Mouse (Mus musculus) MEL (cell line): ENCODE data around the gene Tmed10. TPM values are rescaled to one million over a fixed set of nuclear protein-coding genes. Genes with fewer than 3 reads are reported as not detected.

Experiments
- DNase-seq: peaks from one replicate; pipeline ENCODE4 v3.0.0; 2011; ENCODE audit warnings: low read depth, low spot score
- H3K27ac ChIP-seq: 2 replicates; pipeline ENCODE4 v1.5.1; 2012; ENCODE audit warnings: low read depth, mild to moderate bottlenecking, control low read depth, low read length, moderate library complexity; ENCODE audit not compliant: control insufficient read depth
- H3K27me3 ChIP-seq, 2 experiments: fragments of 150-350 bp in 1 of 2; sonication (generic) in 1 of 2; 2 replicates each; pipeline ENCODE4 v1.6.1; 2012; ENCODE audit warnings: low read length in 2 of 2, mild to moderate bottlenecking in 2 of 2, improper control_type of control experiment in 1 of 2, moderate library complexity in 1 of 2; ENCODE audit not compliant: insufficient read depth in 2 of 2, control insufficient read depth in 1 of 2
- H3K36me3 ChIP-seq, 2 experiments: 2 replicates each; pipeline ENCODE4 v1.6.1; 2012 to 2014; ENCODE audit warnings: low read length in 2 of 2, improper control_type of control experiment in 1 of 2, inconsistent platforms in 1 of 2, mild to moderate bottlenecking in 1 of 2; ENCODE audit not compliant: insufficient read depth in 2 of 2, control insufficient read depth in 1 of 2
- H3K4me1 ChIP-seq, 2 experiments: fragments of 150-350 bp in 1 of 2; sonication (generic) in 1 of 2; 2 replicates each; pipeline ENCODE4 v1.6.1; 2012; ENCODE audit warnings: low read length in 2 of 2, improper control_type of control experiment in 1 of 2, mild to moderate bottlenecking in 1 of 2; ENCODE audit not compliant: insufficient read depth in 2 of 2, control insufficient read depth in 1 of 2
- H3K4me3 ChIP-seq, 2 experiments: fragments of 150-350 bp in 1 of 2; sonication (generic) in 1 of 2; 2 replicates each; pipeline ENCODE4 v1.5.1; 2012; ENCODE audit warnings: low read depth in 2 of 2, low read length in 2 of 2, mild to moderate bottlenecking in 2 of 2, moderate library complexity in 2 of 2, control low read depth in 1 of 2, improper control_type of control experiment in 1 of 2; ENCODE audit not compliant: control insufficient read depth in 1 of 2, insufficient read depth in 1 of 2
- H3K79me2 ChIP-seq: 2 replicates; pipeline ENCODE4 v1.6.1; 2012; ENCODE audit warnings: mild to moderate bottlenecking, low read length, moderate library complexity; ENCODE audit not compliant: control insufficient read depth, poor library complexity, insufficient read depth
- H3K9ac ChIP-seq: 2 replicates; pipeline ENCODE4 v1.6.1; 2012; ENCODE audit warnings: low read depth, mild to moderate bottlenecking, control low read depth, low read length, moderate library complexity; ENCODE audit not compliant: control insufficient read depth, poor library complexity, severe bottlenecking
- H3K9me3 ChIP-seq: fragments of 150-350 bp; sonication (generic); replicated peaks from 2 replicates; pipeline ENCODE4 v1.6.1; 2012; ENCODE audit warnings: mild to moderate bottlenecking, low read length, improper control_type of control experiment, moderate library complexity; ENCODE audit not compliant: insufficient read depth
- CHD1 ChIP-seq: IDR thresholded peaks from 2 replicates; pipeline ENCODE4 v1.6.1; 2012; ENCODE audit warnings: low read depth, mild to moderate bottlenecking, inconsistent platforms, low read length, improper control_type of control experiment
- ELF1 ChIP-seq: IDR thresholded peaks from 2 replicates; pipeline ENCODE4 v1.6.1; 2014; ENCODE audit warnings: low read depth, mild to moderate bottlenecking, inconsistent platforms, low read length, improper control_type of control experiment, moderate library complexity
- EP300 ChIP-seq, 2 experiments: IDR thresholded peaks; 2 replicates each; pipeline ENCODE4 v1.6.1; 2011; ENCODE audit warnings: improper control_type of control experiment in 2 of 2, low read length in 2 of 2, low read depth in 1 of 2, mild to moderate bottlenecking in 1 of 2
- ETS1 ChIP-seq: IDR thresholded peaks from 2 replicates; pipeline ENCODE4 v1.6.1; 2012; ENCODE audit warnings: low read depth, mild to moderate bottlenecking, inconsistent platforms, low read length, improper control_type of control experiment, moderate library complexity
- KAT2A ChIP-seq: conservative IDR thresholded peaks from 2 replicates; pipeline ENCODE4 v1.6.1; 2012; ENCODE audit warnings: low read depth, low read length, improper control_type of control experiment, inconsistent platforms
- MAX ChIP-seq: IDR thresholded peaks from 2 replicates; pipeline ENCODE4 v1.6.1; 2011; ENCODE audit warnings: low read length, improper control_type of control experiment
- MAZ ChIP-seq: IDR thresholded peaks from 2 replicates; pipeline ENCODE4 v1.6.1; 2012; ENCODE audit warnings: low read depth, mild to moderate bottlenecking, inconsistent platforms, low read length, improper control_type of control experiment
- MEF2A ChIP-seq: IDR thresholded peaks from 2 replicates; pipeline ENCODE4 v1.6.1; 2014; ENCODE audit warnings: low read depth, mild to moderate bottlenecking, inconsistent platforms, low read length, improper control_type of control experiment; ENCODE audit not compliant: poor library complexity, insufficient replicate concordance, severe bottlenecking; ENCODE audit errors: extremely low read depth
- MXI1 ChIP-seq: IDR thresholded peaks from 2 replicates; pipeline ENCODE4 v1.6.1; 2011; ENCODE audit warnings: mild to moderate bottlenecking, low read depth, low read length, improper control_type of control experiment
- MYB ChIP-seq: IDR thresholded peaks from 2 replicates; pipeline ENCODE4 v1.6.1; 2011; ENCODE audit warnings: mild to moderate bottlenecking, low read depth, low read length, improper control_type of control experiment
- MYC ChIP-seq: IDR thresholded peaks from 2 replicates; pipeline ENCODE4 v1.6.1; 2011; ENCODE audit warnings: low read depth, mild to moderate bottlenecking, low read length, improper control_type of control experiment, moderate library complexity
- POLR2A ChIP-seq, 2 experiments: IDR thresholded peaks; 2 replicates each; pipeline ENCODE4 v1.6.1; 2011 to 2012; ENCODE audit warnings: low read length in 2 of 2, mild to moderate bottlenecking in 2 of 2, control low read depth in 1 of 2, improper control_type of control experiment in 1 of 2, low read depth in 1 of 2, moderate library complexity in 1 of 2; ENCODE audit not compliant: control insufficient read depth in 1 of 2, insufficient read depth in 1 of 2, poor library complexity in 1 of 2
- SMC3 ChIP-seq: IDR thresholded peaks from 2 replicates; pipeline ENCODE4 v1.6.1; 2011; ENCODE audit warnings: low read depth, low read length, improper control_type of control experiment
- TAL1 ChIP-seq: IDR thresholded peaks from 2 replicates; pipeline ENCODE4 v1.6.1; 2012; ENCODE audit warnings: mild to moderate bottlenecking, inconsistent platforms, low read length, moderate library complexity, mixed read lengths
- TBP ChIP-seq: IDR thresholded peaks from 2 replicates; pipeline ENCODE4 v1.8.0; 2011; ENCODE audit warnings: low read depth, low read length, improper control_type of control experiment
- TCF12 ChIP-seq: IDR thresholded peaks from 2 replicates; pipeline ENCODE4 v1.6.1; 2014; ENCODE audit warnings: low read depth, mild to moderate bottlenecking, inconsistent platforms, low read length, improper control_type of control experiment, moderate library complexity
- UBTF ChIP-seq: IDR thresholded peaks from 2 replicates; pipeline ENCODE4 v1.6.1; 2012; ENCODE audit warnings: low read depth, mild to moderate bottlenecking, inconsistent platforms, low read length, improper control_type of control experiment, moderate library complexity, borderline replicate concordance; ENCODE audit not compliant: insufficient read depth
- ZC3H11A ChIP-seq: IDR thresholded peaks from 2 replicates; pipeline ENCODE4 v1.6.1; 2012; ENCODE audit warnings: low read depth, mild to moderate bottlenecking, inconsistent platforms, low read length, improper control_type of control experiment
- polyA plus RNA-seq, 2 experiments: library from polyadenylated mRNA; stranded (reverse) in 1 of 2; unstranded in 1 of 2; fragments of >175 nt in 1 of 2; fragments of >200 nt in 1 of 2; gene quantifications; 2 replicates each; pipeline versions ENCODE4 v1.2.1 to v1.2.4; 2012; ENCODE audit warnings: low replicate concordance in 2 of 2, low read depth in 1 of 2; ENCODE audit not compliant: insufficient read length in 2 of 2, insufficient read depth in 1 of 2, missing spikeins in 1 of 2
- total RNA-seq: library from RNA; depleted of rRNA; stranded (reverse); fragments of 300-350 nt; gene quantifications from 2 replicates; pipeline ENCODE4 v1.2.3, GENCODE M21; 2012

The Tmed10 gene
- total and polyA plus RNA-seq, 3 experiments: 45.7 to 229 (median 60.2) TPM

DNA sequence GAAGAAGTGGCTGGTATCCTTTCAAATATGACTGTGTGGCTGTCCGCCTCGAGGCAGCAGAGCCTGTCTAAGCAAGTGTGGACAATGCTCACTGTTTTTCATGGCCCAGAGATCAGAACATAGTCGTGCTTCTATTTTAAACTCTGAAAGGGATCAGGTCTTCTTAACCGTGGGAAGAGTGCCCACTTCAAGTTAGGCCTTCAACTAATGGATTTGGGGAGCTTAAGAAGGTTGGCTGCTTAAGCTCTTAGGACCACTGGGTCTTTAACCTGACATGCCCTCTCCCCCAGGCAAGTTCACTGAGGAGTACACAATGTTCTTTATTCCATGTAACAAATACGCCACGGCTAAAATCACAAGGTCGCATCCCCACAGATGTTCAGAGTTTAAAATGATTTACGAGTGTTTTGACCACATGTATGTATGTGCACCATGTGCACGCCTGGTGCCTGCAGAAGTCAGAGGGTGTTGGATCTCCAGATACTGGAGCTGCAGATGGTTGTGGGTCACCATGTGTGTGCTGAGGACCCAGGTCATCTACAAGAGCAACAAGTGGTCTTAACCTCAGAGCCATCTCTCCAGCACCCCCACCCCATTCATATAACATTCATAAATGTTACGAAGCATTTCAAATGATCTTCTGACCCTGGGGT lies 77.2 kb downstream of the Tmed10 start:
- DNase-seq: no peak
- H3K4me1 ChIP-seq: no peaks in the 10 kb centered on the region
- no peaks in the 10 kb centered on the region for H3K79me2 ChIP-seq
- TF ChIP-seq MYB (no peak), KAT2A (no peak), MXI1 (no peak), MAX (0 out of 2 replicates have a peak, but pooled peaks have one; percentile 24)
- no peaks in the 10 kb centered on the region for H3K27me3 ChIP-seq
- H3K36me3 ChIP-seq: no peaks in the 10 kb centered on the region
- H3K9me3 ChIP-seq: no peaks in the 10 kb centered on the region
- no peak overlapping the region for H3K27ac ChIP-seq
- no peak overlapping the region for H3K4me3 ChIP-seq
- H3K9ac ChIP-seq: no peak overlapping the region

DNA sequence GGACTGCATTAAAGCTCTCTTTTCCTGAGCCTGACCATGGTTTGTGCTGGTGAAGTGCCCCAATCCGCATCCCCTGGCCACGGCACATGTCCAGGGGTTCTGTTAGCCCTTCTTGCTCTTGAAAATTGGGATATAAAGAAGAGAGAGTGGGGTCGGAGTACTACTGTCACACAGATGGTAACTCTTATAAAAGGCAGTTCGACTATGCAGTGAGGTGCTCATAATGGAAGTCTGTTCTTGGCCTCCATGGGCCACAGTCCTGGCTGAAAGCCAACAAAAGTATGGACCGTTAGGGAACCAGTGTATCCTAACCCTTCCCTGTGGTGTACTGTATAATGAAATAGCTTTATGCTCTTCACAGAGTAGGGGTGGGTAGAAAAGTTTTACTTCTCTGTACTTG lies 77.7 kb downstream of the Tmed10 start:
- Histone ChIP-seq H3K9me3 (no peaks in the 10 kb centered on the region), H3K9ac (no peak overlapping the region), H3K79me2 (no peaks in the 10 kb centered on the region), H3K4me3 (no peak overlapping the region), H3K27me3 (no peaks in the 10 kb centered on the region), H3K4me1 (peaks cover 2% of the 10 kb centered on the region in 2 experiments; a peak in 3 of 4 replicates), H3K36me3 (peaks cover 0 to 4% of the 10 kb centered on the region in 2 experiments; a peak in 1 of 4 replicates), H3K27ac (no peak overlapping the region)
- no peak for TF ChIP-seq ZC3H11A
- no peak for TF ChIP-seq MYB
- TF ChIP-seq SMC3: no peak
- TF ChIP-seq MYC: no peak
- TF ChIP-seq CHD1: no peak
- TF ChIP-seq ELF1: no peak
- no peak for TF ChIP-seq TCF12
- no peak for TF ChIP-seq ETS1
- TF ChIP-seq UBTF: no peak
- no peak for TF ChIP-seq KAT2A
- TF ChIP-seq EP300 (IDR thresholded peaks at IDR 0.05; ENCODE audit: low read depth in 1 of 2, low read length in 2 of 2): no peak
- TF ChIP-seq MEF2A: no peak
- TF ChIP-seq POLR2A (IDR thresholded peaks at IDR 0.05; ENCODE audit: control insufficient read depth in 1 of 2, insufficient read depth in 1 of 2, low read depth in 1 of 2, low read length in 2 of 2, poor library complexity in 1 of 2): no peak
- no peak for TF ChIP-seq TBP
- TF ChIP-seq TAL1: no peak
- TF ChIP-seq MAZ: no peak
- DNase-seq: no peak
